Mouse (Mus musculus) forebrain, embryonic 11.5 days (tissue): Measurements from ENCODE around the gene AU040320. TPM values are rescaled to one million over a fixed set of nuclear protein-coding genes. Genes with fewer than 3 reads are reported as not detected.

Experiments used
- ATAC-seq: fragments of 200-750 bp; cut with Nextera tagmentation; replicated peaks from 2 replicates; pipeline ENCODE4 v1.8.0; 2017; ENCODE audit warnings: moderate TSS enrichment; ENCODE audit not compliant: low FRiP score
- DNase-seq: peaks from one replicate; pipeline ENCODE4 v3.0.0-alpha.2; 2017; ENCODE audit warnings: low spot score
- H3K27ac ChIP-seq: fragments of 300-500 bp; sonication (generic); 2 replicates; pipeline ENCODE4 v1.5.1; 2014; ENCODE audit warnings: low read depth, low read length
- H3K27me3 ChIP-seq: fragments of 300-500 bp; sonication (generic); 2 replicates; pipeline ENCODE4 v1.6.1; 2014; ENCODE audit warnings: mild to moderate bottlenecking, low read length, mixed read lengths; ENCODE audit not compliant: control insufficient read depth, insufficient read depth
- H3K36me3 ChIP-seq: fragments of 300-500 bp; sonication (generic); 2 replicates; pipeline ENCODE4 v1.6.1; 2014; ENCODE audit warnings: mild to moderate bottlenecking, low read length, moderate library complexity, mixed read lengths; ENCODE audit not compliant: control insufficient read depth, insufficient read depth
- H3K4me1 ChIP-seq: fragments of 300-500 bp; sonication (generic); replicated peaks from 2 replicates; pipeline ENCODE4 v1.6.1; 2014; ENCODE audit warnings: low read length, mixed read lengths; ENCODE audit not compliant: control insufficient read depth, insufficient read depth
- H3K4me2 ChIP-seq: fragments of 300-500 bp; sonication (generic); 2 replicates; pipeline ENCODE4 v1.6.1; 2014; ENCODE audit warnings: low read depth, mild to moderate bottlenecking, low read length, moderate library complexity, mixed read lengths; ENCODE audit not compliant: severe bottlenecking
- H3K4me3 ChIP-seq: fragments of 300-500 bp; sonication (generic); 2 replicates; pipeline ENCODE4 v1.5.1; 2014; ENCODE audit warnings: low read depth, low read length
- H3K9ac ChIP-seq: fragments of 300-500 bp; sonication (generic); 2 replicates; pipeline ENCODE4 v1.6.1; 2014; ENCODE audit warnings: low read length
- H3K9me3 ChIP-seq: fragments of 300-500 bp; sonication (generic); 2 replicates; pipeline ENCODE4 v1.6.1; 2016; ENCODE audit warnings: low read length, mixed read lengths; ENCODE audit not compliant: control insufficient read depth
- WGBS: fragments of 180-500 bp; shearing (Covaris S2); extraction: QIAGEN DNeasy Blood & Tissue Kit; methylation state at CpG from one replicate; pipeline ENCODE4 v1.1.7; 2014; 5-methylcytosine and 5-hydroxymethylcytosine counted together
- polyA plus RNA-seq: library from polyadenylated mRNA; unstranded; fragments of >200 nt; fragmentation: Nextera tagmentation; extraction: Ambion mirVana; gene quantifications from 2 replicates; pipeline ENCODE4 v1.2.1, GENCODE M21; 2014

The AU040320 gene
- polyA plus RNA-seq, 1 experiment from 2014 or later, result 30.1 TPM

- WGBS, result 93% methylated on average over 4 of the region's 4 CpGs
- DNase-seq, result no peak
Measured at GRCm38 (mm10) chr4:126770831-126771230, 17.5 kb downstream of the AU040320 start.

GRCm38 (mm10) chr4:126773871-126774270, 20.5 kb downstream of the AU040320 start:
- ATAC-seq, result no peak
- DNase-seq, result no peak
- WGBS, result 93% methylated on average over 6 of the region's 6 CpGs
- Histone ChIP-seq H3K9ac (no peak overlapping the region), H3K4me2 (no peak overlapping the region), H3K4me3 (no peak overlapping the region), H3K27ac (no peak overlapping the region), H3K36me3 (no peaks in the 10 kb centered on the region), H3K27me3 (no peaks in the 10 kb centered on the region), H3K4me1 (peaks cover 2% of the 10 kb centered on the region; the same call in 1 of the 2 replicates), H3K9me3 (no peaks in the 10 kb centered on the region)

More at GRCm38 (mm10) chr4:126770831-126771230, 17.5 kb downstream of the AU040320 start:
- Histone ChIP-seq H3K4me3 (no peak overlapping the region), H3K4me1 (no peaks in the 10 kb centered on the region), H3K4me2 (no peak overlapping the region), H3K27ac (no peak overlapping the region), H3K27me3 (no peaks in the 10 kb centered on the region), H3K9me3 (no peaks in the 10 kb centered on the region), H3K36me3 (no peaks in the 10 kb centered on the region), H3K9ac (no peak overlapping the region)
- no peak for ATAC-seq

- Histone ChIP-seq H3K27me3 (no peaks in the 10 kb centered on the region), H3K9ac (no peak overlapping the region), H3K27ac (no peak overlapping the region), H3K9me3 (no peaks in the 10 kb centered on the region), H3K4me3 (no peak overlapping the region), H3K4me2 (no peak overlapping the region), H3K4me1 (peaks cover 13% of the 10 kb centered on the region; the same call in 1 of the 2 replicates), H3K36me3 (no peaks in the 10 kb centered on the region)
- WGBS, result 71% methylated on average over 1 of the region's 1 CpGs
- no peak for ATAC-seq
- no peak for DNase-seq
Measured at GRCm38 (mm10) chr4:126775182-126775581, 21.8 kb downstream of the AU040320 start.

GRCm38 (mm10) chr4:126779148-126779581, 25.8 kb downstream of the AU040320 start:
- no peak overlapping the region for H3K9ac ChIP-seq
- 30% methylated on average over 8 of the region's 8 CpGs for WGBS
- H3K4me3 ChIP-seq, result no peak overlapping the region
- no peaks in the 10 kb centered on the region for H3K36me3 ChIP-seq
- no peaks in the 10 kb centered on the region for H3K9me3 ChIP-seq
- H3K4me1 ChIP-seq, result peaks cover 34% of the 10 kb centered on the region; the same call in 1 of the 2 replicates
- no peak overlapping the region for H3K4me2 ChIP-seq
- ATAC-seq (0 out of 2 replicates have a peak, but pooled peaks have one; percentile 46), DNase-seq (no peak)
- peak overlapping the region; percentile 62 for H3K27ac ChIP-seq
- no peaks in the 10 kb centered on the region for H3K27me3 ChIP-seq

GRCm38 (mm10) chr4:126779826-126780775, 26.8 kb downstream of the AU040320 start:
- ATAC-seq, result no peak
- no peaks in the 10 kb centered on the region for H3K36me3 ChIP-seq
- no peaks in the 10 kb centered on the region for H3K9me3 ChIP-seq
- peaks cover 34% of the 10 kb centered on the region; the same call in 1 of the 2 replicates for H3K4me1 ChIP-seq
- 0 out of 2 replicates have a peak overlapping the region, but pooled peaks have one; percentile 7 for H3K9ac ChIP-seq
- H3K27me3 ChIP-seq, result no peaks in the 10 kb centered on the region
- 37% methylated on average over 12 of the region's 12 CpGs for WGBS
- peak overlapping the region; percentile 62; the same call in 1 of the 2 replicates for H3K27ac ChIP-seq
- no peak for DNase-seq
- no peak overlapping the region for H3K4me2 ChIP-seq
- no peak overlapping the region for H3K4me3 ChIP-seq

GRCm38 (mm10) chr4:126781871-126782270, 28.5 kb downstream of the AU040320 start:
- Histone ChIP-seq H3K4me1 (peaks cover 34% of the 10 kb centered on the region; the same call in 1 of the 2 replicates), H3K27ac (peak overlapping the region; percentile 62; the same call in 1 of the 2 replicates), H3K36me3 (no peaks in the 10 kb centered on the region), H3K27me3 (no peaks in the 10 kb centered on the region), H3K4me2 (no peak overlapping the region), H3K9ac (no peak overlapping the region), H3K9me3 (no peaks in the 10 kb centered on the region), H3K4me3 (no peak overlapping the region)
- WGBS, result 29% methylated on average over 3 of the region's 3 CpGs
- ATAC-seq (peak; percentile 33), DNase-seq (peak; percentile 61)

GRCm38 (mm10) chr4:126782512-126782911, 29.2 kb downstream of the AU040320 start:
- Histone ChIP-seq H3K4me1 (peaks cover 34% of the 10 kb centered on the region; the same call in 1 of the 2 replicates), H3K4me3 (no peak overlapping the region), H3K27ac (no peak overlapping the region), H3K27me3 (no peaks in the 10 kb centered on the region), H3K4me2 (no peak overlapping the region), H3K36me3 (no peaks in the 10 kb centered on the region), H3K9ac (no peak overlapping the region), H3K9me3 (no peaks in the 10 kb centered on the region)
- 84% methylated on average over 8 of the region's 8 CpGs for WGBS
- DNase-seq (no peak), ATAC-seq (no peak)

- no peak for DNase-seq
- Histone ChIP-seq H3K27ac (no peak overlapping the region), H3K9me3 (no peaks in the 10 kb centered on the region), H3K4me3 (no peak overlapping the region), H3K36me3 (no peaks in the 10 kb centered on the region), H3K9ac (no peak overlapping the region), H3K4me2 (no peak overlapping the region), H3K4me1 (peaks cover 34% of the 10 kb centered on the region; the same call in 1 of the 2 replicates), H3K27me3 (no peaks in the 10 kb centered on the region)
- 79% methylated on average over 8 of the region's 8 CpGs for WGBS
- ATAC-seq, result no peak
Measured at GRCm38 (mm10) chr4:126782996-126783395, 29.7 kb downstream of the AU040320 start.
